Mouse (Mus musculus) midbrain, embryonic 14.5 days (tissue): ENCODE results near the gene Fst. TPM values are rescaled to one million over a fixed set of nuclear protein-coding genes. Genes with fewer than 3 reads are reported as not detected.

Source experiments
- ATAC-seq: fragments of 200-750 bp; cut with Nextera tagmentation; 2 replicates; pipeline ENCODE4 v1.8.0; 2017; ENCODE audit warnings: moderate number of reproducible peaks, moderate library complexity; ENCODE audit not compliant: low FRiP score, low TSS enrichment
- DNase-seq: peaks from one replicate; pipeline ENCODE4 v3.0.0-alpha.2; 2015
- H3K27ac ChIP-seq: fragments of 300-500 bp; sonication (generic); replicated peaks from 2 replicates; pipeline ENCODE4 v1.5.1; 2014; ENCODE audit warnings: mild to moderate bottlenecking, low read depth, low read length, moderate library complexity
- H3K27me3 ChIP-seq: fragments of 300-500 bp; sonication (generic); 2 replicates; pipeline ENCODE4 v1.6.1; 2014; ENCODE audit warnings: low read length, control low read depth, mixed read lengths; ENCODE audit not compliant: control insufficient read depth, insufficient read depth
- H3K36me3 ChIP-seq: fragments of 300-500 bp; sonication (generic); 2 replicates; pipeline ENCODE4 v1.6.1; 2014; ENCODE audit warnings: low read length, control low read depth; ENCODE audit not compliant: control insufficient read depth, insufficient read depth
- H3K4me1 ChIP-seq: fragments of 300-500 bp; sonication (generic); 2 replicates; pipeline ENCODE4 v1.6.1; 2014; ENCODE audit warnings: mild to moderate bottlenecking, antibody characterized with exemption, low read length, control low read depth; ENCODE audit not compliant: control insufficient read depth, insufficient read depth
- H3K4me2 ChIP-seq: fragments of 300-500 bp; sonication (generic); 2 replicates; pipeline ENCODE4 v1.6.1; 2014; ENCODE audit warnings: mild to moderate bottlenecking, low read length, moderate library complexity
- H3K4me3 ChIP-seq: fragments of 300-500 bp; sonication (generic); replicated peaks from 2 replicates; pipeline ENCODE4 v1.5.1; 2014; ENCODE audit warnings: low read depth, low read length
- H3K9ac ChIP-seq: fragments of 300-500 bp; sonication (generic); replicated peaks from 2 replicates; pipeline ENCODE4 v1.6.1; 2014; ENCODE audit warnings: mild to moderate bottlenecking, low read length, moderate library complexity
- H3K9me3 ChIP-seq: fragments of 300-500 bp; sonication (generic); 2 replicates; pipeline ENCODE4 v1.6.1; 2016; ENCODE audit warnings: low read length, control low read depth, mixed read lengths; ENCODE audit not compliant: control insufficient read depth
- WGBS: fragments of 180-500 bp; shearing (Covaris S2); extraction: QIAGEN DNeasy Blood & Tissue Kit; methylation state at CpG from one replicate; pipeline ENCODE4 v1.1.7; 2014; 5-methylcytosine and 5-hydroxymethylcytosine counted together
- polyA plus RNA-seq: library from polyadenylated mRNA; unstranded; fragments of >200 nt; fragmentation: Nextera tagmentation; extraction: Ambion mirVana; gene quantifications from 2 replicates; pipeline ENCODE4 v1.2.1, GENCODE M21; 2014

The Fst gene
- polyA plus RNA-seq, 1 experiment from 2014 or later, result 7.7 TPM

DNA sequence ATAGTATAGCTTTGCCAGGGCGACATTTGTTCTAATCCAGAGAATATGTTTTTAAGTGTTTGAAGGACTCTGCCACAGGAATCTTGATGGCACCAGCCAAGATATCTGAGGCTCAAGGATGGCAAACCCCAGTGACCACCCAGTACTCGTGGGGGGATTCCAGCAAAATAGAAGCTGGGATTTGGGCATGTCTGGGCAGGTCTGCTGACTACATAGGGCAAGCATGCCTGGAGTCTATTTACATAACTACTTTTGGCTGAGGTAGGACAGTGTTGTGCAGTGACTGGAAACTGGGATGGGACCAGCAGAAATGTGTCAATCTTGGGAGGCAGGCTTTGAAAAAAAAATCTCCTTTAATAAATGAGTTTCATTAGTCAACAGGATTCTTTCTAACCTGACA lies 11.5 kb downstream of the Fst start:
- H3K4me2 ChIP-seq, result no peak overlapping the region
- H3K36me3 ChIP-seq, result no peaks in the 10 kb centered on the region
- no peak overlapping the region for H3K27ac ChIP-seq
- ATAC-seq, result no peak
- no peaks in the 10 kb centered on the region for H3K4me1 ChIP-seq
- no peaks in the 10 kb centered on the region for H3K9me3 ChIP-seq
- H3K9ac ChIP-seq, result no peak overlapping the region
- no peaks in the 10 kb centered on the region for H3K27me3 ChIP-seq
- no peak for DNase-seq
- H3K4me3 ChIP-seq, result no peak overlapping the region
- WGBS, result 84% methylated on average over 2 of the region's 2 CpGs

- H3K9ac ChIP-seq, result no peak overlapping the region
- no peaks in the 10 kb centered on the region for H3K9me3 ChIP-seq
- no peak overlapping the region for H3K4me3 ChIP-seq
- 83% methylated on average over 5 of the region's 5 CpGs for WGBS
- H3K27ac ChIP-seq, result no peak overlapping the region
- DNase-seq (no peak), ATAC-seq (no peak)
- H3K4me1 ChIP-seq, result no peaks in the 10 kb centered on the region
- H3K4me2 ChIP-seq, result no peak overlapping the region
- no peaks in the 10 kb centered on the region for H3K27me3 ChIP-seq
- no peaks in the 10 kb centered on the region for H3K36me3 ChIP-seq
These were observed 26.3 kb downstream of the Fst start for GRCm38 (mm10) chr13:114432491-114432890.

GRCm38 (mm10) chr13:114425230-114425629 lies 33.5 kb downstream of the Fst start:
- no peaks in the 10 kb centered on the region for H3K27me3 ChIP-seq
- H3K9ac ChIP-seq, result no peak overlapping the region
- ATAC-seq (no peak), DNase-seq (no peak)
- 95% methylated on average over 5 of the region's 5 CpGs for WGBS
- no peak overlapping the region for H3K4me3 ChIP-seq
- H3K4me1 ChIP-seq, result no peaks in the 10 kb centered on the region
- no peak overlapping the region for H3K27ac ChIP-seq
- no peak overlapping the region for H3K4me2 ChIP-seq
- no peaks in the 10 kb centered on the region for H3K9me3 ChIP-seq
- H3K36me3 ChIP-seq, result no peaks in the 10 kb centered on the region

- Histone ChIP-seq H3K9ac (no peak overlapping the region), H3K36me3 (no peaks in the 10 kb centered on the region), H3K4me2 (no peak overlapping the region), H3K4me3 (no peak overlapping the region), H3K27me3 (no peaks in the 10 kb centered on the region), H3K9me3 (no peaks in the 10 kb centered on the region), H3K4me1 (no peaks in the 10 kb centered on the region), H3K27ac (no peak overlapping the region)
- ATAC-seq, result no peak
- 89% methylated on average over 8 of the region's 8 CpGs for WGBS
- DNase-seq, result no peak
These were observed 38.5 kb downstream of the Fst start for GRCm38 (mm10) chr13:114420235-114420634.

GRCm38 (mm10) chr13:114419364-114419763 lies 39.4 kb downstream of the Fst start:
- ATAC-seq, result no peak
- no peak for DNase-seq
- H3K9me3 ChIP-seq, result no peaks in the 10 kb centered on the region
- no peaks in the 10 kb centered on the region for H3K4me1 ChIP-seq
- H3K27me3 ChIP-seq, result no peaks in the 10 kb centered on the region
- no peaks in the 10 kb centered on the region for H3K36me3 ChIP-seq
- no peak overlapping the region for H3K4me2 ChIP-seq
- H3K27ac ChIP-seq, result no peak overlapping the region
- H3K9ac ChIP-seq, result no peak overlapping the region
- H3K4me3 ChIP-seq, result no peak overlapping the region
- WGBS, result 86% methylated on average over 3 of the region's 3 CpGs

GRCm38 (mm10) chr13:114412326-114412725 lies 46.4 kb downstream of the Fst start:
- DNase-seq, result no peak
- ATAC-seq, result no peak
- no peaks in the 10 kb centered on the region for H3K36me3 ChIP-seq
- H3K9me3 ChIP-seq, result no peaks in the 10 kb centered on the region
- no peak overlapping the region for H3K9ac ChIP-seq
- H3K4me1 ChIP-seq, result no peaks in the 10 kb centered on the region
- no peak overlapping the region for H3K4me2 ChIP-seq
- H3K27me3 ChIP-seq, result no peaks in the 10 kb centered on the region
- no peak overlapping the region for H3K27ac ChIP-seq
- no peak overlapping the region for H3K4me3 ChIP-seq

- H3K4me3 ChIP-seq, result no peak overlapping the region
- DNase-seq (peak; percentile 24), ATAC-seq (no peak; the same call in 1 of the 2 replicates)
- H3K36me3 ChIP-seq, result no peaks in the 10 kb centered on the region
- H3K4me1 ChIP-seq, result peaks cover 10% of the 10 kb centered on the region
- WGBS, result under 1% methylated on average over 5 of the region's 5 CpGs
- H3K9ac ChIP-seq, result no peak overlapping the region
- no peaks in the 10 kb centered on the region for H3K27me3 ChIP-seq
- peak overlapping the region; percentile 15; the same call in 1 of the 2 replicates for H3K4me2 ChIP-seq
- no peaks in the 10 kb centered on the region for H3K9me3 ChIP-seq
- H3K27ac ChIP-seq, result no peak overlapping the region
These were observed 51.9 kb downstream of the Fst start for GRCm38 (mm10) chr13:114406866-114407265.

DNA sequence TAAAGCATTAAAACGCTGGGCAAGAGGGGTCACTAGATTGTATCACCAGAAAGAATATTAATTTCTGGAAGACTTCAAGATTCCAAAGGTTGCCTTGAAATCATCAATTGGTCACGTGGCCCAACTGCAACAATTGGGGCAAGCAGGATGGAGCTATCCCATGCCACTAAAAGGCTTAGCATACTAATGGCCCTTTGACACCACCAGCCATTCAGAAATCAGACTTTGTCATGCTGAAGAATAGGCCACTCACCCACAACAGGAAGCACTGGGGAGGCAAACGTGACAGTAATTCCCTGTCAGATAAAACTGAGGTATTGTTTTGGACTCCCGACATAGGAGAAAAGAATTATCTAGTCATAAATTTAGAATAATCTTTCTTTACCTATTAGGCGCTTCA lies 52.3 kb downstream of the Fst start:
- no peaks in the 10 kb centered on the region for H3K36me3 ChIP-seq
- no peaks in the 10 kb centered on the region for H3K27me3 ChIP-seq
- H3K9me3 ChIP-seq, result no peaks in the 10 kb centered on the region
- no peak; the same call in 1 of the 2 replicates for ATAC-seq
- H3K4me2 ChIP-seq, result peak overlapping the region; percentile 15; the same call in 1 of the 2 replicates
- no peak overlapping the region for H3K4me3 ChIP-seq
- DNase-seq, result peak; percentile 60
- no peak overlapping the region for H3K27ac ChIP-seq
- 3% methylated on average over 5 of the region's 5 CpGs for WGBS
- H3K9ac ChIP-seq, result no peak overlapping the region
- peaks cover 10% of the 10 kb centered on the region for H3K4me1 ChIP-seq

DNA sequence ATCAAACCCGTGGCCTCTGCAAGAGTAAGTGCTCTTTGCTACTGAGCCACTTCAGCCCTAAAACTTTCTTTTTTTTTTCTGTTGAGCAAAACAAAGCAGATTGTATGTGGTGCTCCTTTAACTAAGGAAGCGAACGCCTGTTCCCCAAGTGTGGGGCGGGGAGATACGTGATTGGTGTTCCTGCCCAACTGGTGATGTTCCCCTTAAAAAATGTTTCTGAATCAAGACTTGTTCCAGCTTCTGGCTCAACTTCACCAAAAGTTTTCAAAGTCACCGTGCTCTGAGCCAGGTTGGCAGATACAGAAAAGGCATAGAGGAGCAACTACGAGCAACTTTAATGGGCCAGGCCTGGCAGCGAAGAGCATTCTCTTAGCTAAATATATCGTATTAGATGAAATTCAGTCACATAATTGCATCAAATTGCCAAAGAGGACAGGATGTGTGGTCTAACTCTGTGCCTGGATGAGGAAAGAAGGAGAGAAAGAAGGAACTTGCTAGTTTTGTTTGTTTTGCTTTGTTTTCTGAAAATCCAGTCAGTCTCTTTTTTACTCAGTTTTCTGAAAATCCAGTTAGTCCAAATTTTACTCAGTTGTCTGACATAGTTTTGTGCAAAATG lies 53.5 kb downstream of the Fst start:
- Histone ChIP-seq H3K4me3 (no peak overlapping the region), H3K9me3 (no peaks in the 10 kb centered on the region), H3K27ac (no peak overlapping the region), H3K27me3 (no peaks in the 10 kb centered on the region), H3K4me1 (peaks cover 10% of the 10 kb centered on the region), H3K4me2 (no peak overlapping the region), H3K36me3 (no peaks in the 10 kb centered on the region), H3K9ac (no peak overlapping the region)
- no peak for DNase-seq
- no peak for ATAC-seq
- WGBS, result 87% methylated on average over 9 of the region's 9 CpGs
